Mouse (Mus musculus) brain, embryonic 14.5 days (tissue): ENCODE measurements at regions not wholly inside any gene's neighbourhood (a gene's known extent, or its start where the extent isn't known, plus 50 kb on each side); places are given as distances from the start of the nearest gene placed in this dataset.

ENCODE experiments used
- DNase-seq: peaks from one replicate; pipeline ENCODE4 v3.0.0-alpha.2; 2011; ENCODE audit warnings: low read depth
- CTCF ChIP-seq: fragments of 200-500 bp; IDR thresholded peaks from 2 replicates; pipeline ENCODE4 v1.5.1; 2012; ENCODE audit warnings: inconsistent platforms, mild to moderate bottlenecking, moderate library complexity, borderline replicate concordance; ENCODE audit not compliant: insufficient read depth, insufficient read length; ENCODE audit errors: extremely low read depth
- POLR2A ChIP-seq: fragments of 200-500 bp; IDR thresholded peaks from 2 replicates; pipeline ENCODE4 v1.6.1; 2012; ENCODE audit warnings: mild to moderate bottlenecking, inconsistent platforms, borderline replicate concordance; ENCODE audit not compliant: poor library complexity, insufficient read depth, insufficient read length, severe bottlenecking; ENCODE audit errors: extremely low read depth

DNA sequence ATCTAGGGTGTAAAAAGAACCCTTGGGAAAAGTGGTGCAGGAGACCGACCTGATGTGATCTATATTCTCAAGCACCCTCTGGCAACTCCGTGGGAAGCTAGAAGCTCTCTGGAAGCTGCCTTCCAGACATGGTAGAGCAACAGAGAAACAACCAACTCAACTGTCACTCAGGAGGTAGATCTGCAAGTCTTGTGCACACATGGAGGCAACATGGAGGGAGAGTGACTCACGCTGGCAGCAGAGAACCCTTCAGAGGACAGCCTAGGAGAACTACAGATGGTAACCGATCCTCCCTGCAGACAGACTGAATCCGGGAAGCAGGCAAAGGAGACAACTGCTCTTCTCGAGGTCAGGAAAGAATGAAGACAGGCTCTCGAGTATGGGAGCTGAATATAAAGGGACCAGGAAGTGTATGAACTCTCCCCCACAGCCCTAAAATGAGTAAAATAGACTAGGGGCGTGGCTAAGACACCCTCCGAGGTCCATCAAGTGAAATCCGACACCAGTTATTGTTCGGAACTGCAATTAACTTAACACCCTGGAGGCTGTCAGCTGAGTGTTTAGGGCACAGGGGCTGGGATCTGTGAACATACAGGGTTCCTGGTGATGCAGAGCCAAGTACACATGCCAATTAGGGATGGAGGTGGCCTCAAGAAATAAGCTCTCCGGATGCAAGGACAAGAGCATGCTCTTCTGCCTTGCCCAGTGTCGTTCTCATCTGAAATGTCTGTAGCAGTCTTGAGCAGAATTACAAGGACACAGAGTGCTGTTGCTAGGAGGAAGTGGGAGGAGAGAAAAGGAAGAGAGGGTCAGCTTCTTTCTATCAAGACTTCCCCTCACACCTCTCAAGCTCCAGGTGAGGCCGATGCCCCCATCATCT, 93.5 kb downstream of the Fam168b start:
- TF ChIP-seq POLR2A: no peak
- TF ChIP-seq CTCF: no peak
- DNase-seq: peak; percentile 77

DNA sequence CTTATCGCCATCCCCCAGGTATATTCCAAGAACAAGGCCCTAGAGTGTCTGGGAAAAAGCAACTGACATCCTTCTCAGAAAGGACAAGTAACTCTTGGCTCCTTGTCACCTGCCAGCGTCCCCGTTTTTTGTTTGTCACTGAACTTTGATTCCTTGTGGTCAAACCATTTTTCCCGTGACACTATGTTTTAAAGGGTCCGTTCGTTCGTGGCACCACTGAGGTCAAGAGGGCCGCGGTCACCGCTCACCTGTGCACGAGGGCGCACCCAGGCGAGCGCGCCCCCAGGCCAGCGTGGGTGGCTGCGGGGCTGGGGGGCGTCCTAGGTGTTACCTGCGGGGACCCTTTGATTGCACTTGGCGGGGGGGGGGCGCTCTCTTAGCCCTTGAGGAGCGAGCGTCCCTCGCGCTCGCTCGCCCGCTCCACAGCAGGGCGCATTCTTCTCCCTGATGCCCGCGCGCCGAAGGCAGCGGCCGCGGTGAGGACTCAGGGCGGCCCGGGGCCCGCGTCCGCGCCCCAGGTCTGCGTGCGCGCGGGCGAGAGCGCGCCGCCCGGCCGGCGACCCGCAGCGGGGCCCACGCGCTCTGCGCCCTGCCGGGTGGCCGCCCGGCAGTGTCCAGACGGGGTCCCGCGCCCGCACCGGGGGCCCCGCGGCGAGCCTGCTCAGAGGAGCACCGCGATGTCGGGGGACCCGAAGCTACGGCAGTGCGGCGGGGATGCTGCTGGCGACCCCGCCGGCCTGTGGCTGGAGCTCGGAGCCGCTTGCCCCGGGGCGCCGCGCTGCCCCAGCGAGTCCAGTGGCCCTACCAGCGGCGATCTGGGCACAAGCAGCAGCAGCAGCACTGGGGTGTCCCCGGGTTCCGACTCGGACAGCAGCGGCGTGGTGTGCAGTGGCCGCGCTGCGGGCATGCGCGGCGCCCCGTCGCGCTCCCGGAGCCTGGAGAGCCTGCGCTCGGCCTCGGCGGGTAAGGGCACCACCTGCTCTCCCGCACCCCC, 92.5 kb downstream of the Fam168b start:
- no peak for TF ChIP-seq CTCF
- 0 out of 2 replicates have a peak, but pooled peaks have one; percentile 20 for TF ChIP-seq POLR2A
- DNase-seq: peak; percentile 39

DNA sequence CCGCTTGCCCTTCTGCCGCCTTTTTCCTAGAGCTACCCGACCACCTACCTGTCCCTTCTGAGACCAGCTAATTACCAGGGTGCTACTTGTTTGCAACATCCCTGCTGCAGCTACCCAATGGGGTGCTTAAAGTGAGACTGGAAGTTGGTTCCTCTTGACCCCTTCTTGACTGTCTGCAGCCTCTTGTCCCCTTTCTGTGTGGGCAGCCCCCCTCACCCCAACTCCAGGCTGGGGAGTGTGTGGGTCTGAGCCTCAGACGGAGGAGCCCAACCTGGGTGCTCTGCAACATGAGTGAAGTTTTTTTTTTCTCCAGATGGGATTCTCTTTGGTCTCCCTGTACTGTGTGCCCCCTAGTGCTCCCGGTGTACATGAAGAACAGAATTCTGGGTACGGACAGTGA, 91.7 kb downstream of the Fam168b start:
- DNase-seq: peak; percentile 14
- TF ChIP-seq POLR2A (no peak), CTCF (no peak)

DNA sequence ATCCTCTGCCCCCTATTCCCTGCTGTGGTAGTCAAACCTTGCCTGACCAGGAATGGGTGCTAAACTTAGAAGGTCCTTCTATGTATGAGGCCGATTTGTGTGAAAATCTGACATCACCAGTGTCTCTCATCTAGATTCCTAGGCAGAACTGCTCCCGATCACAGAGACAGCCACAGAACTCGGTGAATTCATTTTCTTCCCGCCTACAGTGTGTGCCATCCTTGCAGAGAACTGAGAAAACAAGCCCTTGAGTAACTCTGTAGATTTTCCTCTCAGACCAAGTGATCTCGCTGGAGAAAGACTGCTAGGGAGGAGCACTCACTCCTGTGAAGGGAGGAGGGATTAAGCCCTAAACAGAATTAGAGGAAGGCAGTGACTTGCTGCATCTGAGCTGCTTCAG, 89.3 kb downstream of the Fam168b start:
- no peak for TF ChIP-seq POLR2A
- TF ChIP-seq CTCF: no peak
- no peak for DNase-seq

DNA sequence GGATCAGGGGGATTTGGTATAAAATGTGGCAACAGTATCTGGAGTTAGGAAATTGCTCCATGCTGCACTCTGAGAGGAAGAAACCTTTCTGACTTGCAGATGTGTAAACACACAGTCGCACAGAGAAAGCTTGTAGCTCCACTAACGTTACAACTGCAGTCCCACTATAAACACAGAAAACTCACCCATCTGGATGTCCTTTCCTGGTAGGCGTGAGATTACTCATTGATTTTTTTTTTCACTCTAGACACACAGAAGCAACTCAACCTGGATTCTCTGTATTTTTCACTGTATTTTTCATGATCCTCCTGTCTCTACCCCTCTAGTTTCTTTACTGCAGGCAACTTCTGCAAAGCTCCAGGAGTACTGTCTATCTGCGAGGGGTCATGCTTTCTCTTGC, 82.3 kb downstream of the Fam168b start:
- DNase-seq: no peak
- no peak for TF ChIP-seq POLR2A
- TF ChIP-seq CTCF: no peak

DNA sequence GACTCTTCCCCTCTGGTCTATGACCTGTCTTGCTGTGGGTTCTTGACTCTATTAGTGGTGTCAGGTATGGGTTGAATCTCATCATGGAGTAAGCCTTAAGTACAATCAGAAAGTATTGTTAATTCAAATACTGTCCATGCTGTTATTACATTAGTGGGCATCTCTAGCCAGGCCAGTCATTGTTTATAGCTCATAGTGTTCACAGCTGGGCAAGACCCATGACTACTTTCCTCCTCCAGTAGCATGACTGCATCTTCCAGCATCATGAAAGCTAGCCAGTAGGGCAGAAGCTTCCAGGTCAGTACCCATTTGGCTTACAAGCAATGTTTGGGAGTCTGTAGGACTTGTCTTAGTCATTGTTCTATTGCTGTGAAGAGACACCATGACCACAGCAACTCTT, 81.4 kb downstream of the Fam168b start:
- no peak for DNase-seq
- no peak for TF ChIP-seq POLR2A
- TF ChIP-seq CTCF: no peak

DNA sequence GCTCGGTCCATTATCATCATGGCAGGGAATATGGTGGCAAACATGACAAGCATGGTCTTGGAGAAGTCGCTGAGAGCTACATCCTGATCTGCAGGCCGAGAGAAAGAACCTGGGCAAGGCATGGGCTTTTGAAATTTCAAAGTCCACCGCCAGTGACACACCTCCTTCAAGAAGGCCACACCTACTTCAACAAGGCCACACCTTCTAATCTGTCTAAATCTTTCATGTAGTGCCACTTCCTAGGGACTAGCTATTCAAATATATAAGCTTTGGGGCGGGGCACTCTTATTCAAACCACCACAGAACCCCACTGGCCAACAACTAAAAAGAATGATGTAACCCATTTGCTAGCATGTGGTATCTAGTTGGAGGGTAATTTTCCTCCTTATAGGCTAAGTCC, 81.0 kb downstream of the Fam168b start:
- no peak for DNase-seq
- TF ChIP-seq CTCF (no peak), POLR2A (no peak)
